Mouse (Mus musculus) liver, adult 10 weeks (tissue): Measurements from ENCODE around the gene Defb20. TPM values are rescaled to one million over a fixed set of nuclear protein-coding genes. Genes with fewer than 3 reads are reported as not detected.

Source experiments
- polyA plus RNA-seq: library from polyadenylated mRNA; stranded (reverse); fragments of 350-450 nt; fragmentation: Illumina TruSeq; extraction: RNeasy Lipid Tissue Mini Kit (QIAGEN cat#74804); gene quantifications from one replicate; pipeline ENCODE4 v1.2.3, GENCODE M21; 2014; ENCODE audit warnings: low read depth, low replicate concordance

Defb20 gene
- not detected for polyA plus RNA-seq

DNA sequence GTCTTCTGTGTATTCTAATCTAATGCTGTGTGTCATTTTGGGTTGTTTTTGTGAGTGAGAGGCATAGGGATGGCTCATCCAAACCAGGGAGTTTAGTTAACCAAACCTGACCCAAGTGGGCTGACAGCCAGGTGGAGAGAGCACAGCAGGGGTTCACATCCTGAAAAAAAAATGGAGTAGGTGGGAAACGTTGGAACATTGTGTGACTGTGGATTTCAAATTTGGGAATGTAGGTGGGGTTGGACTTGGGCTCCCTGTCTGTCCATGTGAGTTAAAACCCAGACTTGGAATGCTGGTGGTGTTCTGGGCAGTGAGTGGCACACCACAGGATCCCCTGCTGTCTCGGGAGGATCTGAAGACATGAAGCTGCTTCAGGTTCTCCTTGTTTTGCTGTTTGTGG is at the start of gene Defb20:
Gene Defb20 (plus strand): TSS at position 301 of the 400 bp plus-strand sequence.

DNA sequence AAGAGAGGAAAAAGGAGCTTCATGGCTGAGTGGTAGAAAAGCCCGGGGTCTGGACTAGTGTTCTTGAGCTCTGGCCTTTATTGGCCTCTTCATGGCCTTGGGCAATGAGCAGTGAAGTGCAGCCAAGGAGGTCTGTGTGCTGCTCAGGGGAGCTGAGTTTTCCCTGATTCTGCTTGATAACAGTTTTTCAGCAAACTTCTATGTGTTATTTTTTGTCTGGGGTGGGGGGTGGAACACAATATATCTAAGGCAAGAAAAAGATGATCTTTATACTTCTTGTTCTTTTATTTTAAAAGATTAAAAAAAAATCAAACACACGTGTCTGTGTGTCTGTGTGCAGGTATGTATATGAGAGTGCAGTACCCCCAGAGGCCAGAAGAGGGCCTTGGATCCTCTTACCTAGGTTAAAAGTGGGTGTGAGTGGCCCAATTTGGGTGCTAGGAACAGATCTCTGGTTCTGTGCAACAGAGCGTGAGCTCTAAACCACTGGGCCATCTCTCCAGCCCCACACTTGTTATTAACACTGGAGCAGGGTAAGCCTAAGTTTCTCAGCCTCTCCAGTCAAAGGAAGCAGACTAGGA is 12.2 kb upstream of the Defb20 start, which contains the start of gene Defb23:
Gene Defb23 (minus strand): TSS at position 51 of the 581 bp plus-strand sequence.

DNA sequence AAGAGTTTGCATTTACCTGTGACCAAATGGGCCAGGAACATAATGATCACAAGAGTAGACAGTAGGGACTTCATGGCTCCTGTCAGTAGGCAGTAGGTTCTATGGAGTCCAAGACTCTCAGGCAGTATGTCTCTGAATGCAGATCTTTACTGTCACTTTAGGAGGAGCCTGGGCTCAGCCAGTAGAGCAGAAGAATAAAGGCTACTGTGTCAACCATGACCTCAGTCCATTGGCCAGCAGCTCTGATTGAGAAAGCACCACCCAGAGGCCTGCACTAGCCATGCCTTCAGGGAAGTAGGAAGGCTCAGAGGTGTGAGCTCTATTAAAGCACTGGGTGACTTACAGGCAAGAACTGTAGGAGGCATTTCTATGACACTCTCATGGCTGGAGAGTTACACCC is 13.2 kb downstream of the Defb20 start, which contains the start of gene Defb22:
Gene Defb22 (minus strand): TSS at position 101 of the 400 bp plus-strand sequence.

DNA sequence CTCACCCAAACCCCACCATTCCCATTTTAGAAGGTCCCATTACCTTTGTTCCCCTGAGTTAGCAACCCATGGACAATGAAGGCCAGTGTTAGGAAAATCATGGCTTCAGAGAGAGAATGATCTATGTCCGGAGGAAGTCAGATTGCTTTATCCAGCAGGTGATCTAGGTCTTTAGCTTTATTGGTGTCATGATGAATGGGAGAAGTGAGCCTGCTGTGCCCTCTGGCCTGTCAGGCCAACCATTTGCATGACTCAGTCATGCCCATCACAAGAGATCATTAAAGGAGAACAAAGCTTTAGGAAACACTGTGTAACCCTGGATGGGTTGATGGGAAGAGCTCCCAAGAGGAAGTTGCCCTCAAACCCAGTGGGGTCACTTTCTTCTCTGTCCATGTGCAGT is 34.7 kb downstream of the Defb20 start, which contains the start of gene Defb26:
Gene Defb26 (minus strand): TSS at position 101 of the 400 bp plus-strand sequence.

DNA sequence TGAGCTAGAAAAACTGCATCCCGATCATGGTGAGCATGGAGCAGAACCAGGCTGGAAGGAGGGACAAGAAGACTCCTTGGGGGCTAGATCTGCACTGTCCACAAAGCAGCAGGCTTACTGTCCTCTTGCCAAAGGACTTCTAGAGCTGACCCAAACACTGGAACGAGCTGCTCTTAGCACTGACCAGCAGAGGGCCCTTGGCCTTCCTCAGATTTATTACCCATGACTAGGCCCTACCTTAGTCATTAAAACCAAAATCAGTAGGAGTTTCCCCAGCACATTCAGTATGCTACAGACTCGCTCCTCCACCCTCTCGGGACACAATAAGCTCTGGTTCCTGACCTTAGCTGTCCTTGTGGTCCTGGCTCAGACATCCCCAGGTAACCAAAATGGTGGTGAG is 41.1 kb downstream of the Defb20 start, which contains the start of gene Defb28:
Gene Defb28 (plus strand): TSS at position 275 of the 400 bp plus-strand sequence.

Other genes with a start within 250 kb of the Defb20 start
- gene Tbc1d20, start 183.2 kb upstream of the Defb20 start, polyA plus RNA-seq: 12.4 TPM
- 1.8 TPM for gene Rbck1, start 144.4 kb upstream of the Defb20 start, polyA plus RNA-seq
- gene Trib3, start 133.0 kb upstream of the Defb20 start, polyA plus RNA-seq: 0.61 TPM
- not detected for gene Nrsn2, start 100.4 kb upstream of the Defb20 start, polyA plus RNA-seq
- gene Sox12, start 79.0 kb upstream of the Defb20 start, polyA plus RNA-seq: 0.34 TPM
- gene Zcchc3, start 62.0 kb upstream of the Defb20 start, polyA plus RNA-seq: 0.19 TPM
- not detected for gene 6820408C15Rik, start 61.5 kb upstream of the Defb20 start, polyA plus RNA-seq
- gene Defb23, start 12.4 kb upstream of the Defb20 start, polyA plus RNA-seq: not detected
- not detected for gene Defb22, start 13.1 kb downstream of the Defb20 start, polyA plus RNA-seq
- not detected for gene Defb26, start 34.6 kb downstream of the Defb20 start, polyA plus RNA-seq
- not detected for gene Defb28, start 41.2 kb downstream of the Defb20 start, polyA plus RNA-seq
- not detected for gene Defb29, start 63.0 kb downstream of the Defb20 start, polyA plus RNA-seq
- gene Gm17416, start 92.3 kb downstream of the Defb20 start, polyA plus RNA-seq: not detected
- not detected for gene Defb21, start 95.7 kb downstream of the Defb20 start, polyA plus RNA-seq
- gene Defb19, start 103.2 kb downstream of the Defb20 start, polyA plus RNA-seq: not detected
- not detected for gene Defb45, start 122.3 kb downstream of the Defb20 start, polyA plus RNA-seq
- not detected for gene Defb36, start 127.3 kb downstream of the Defb20 start, polyA plus RNA-seq
- not detected for gene Defb25, start 146.0 kb downstream of the Defb20 start, polyA plus RNA-seq
- gene Rem1, start 149.9 kb downstream of the Defb20 start, polyA plus RNA-seq: not detected
- 35.5 TPM for gene H13, start 192.4 kb downstream of the Defb20 start, polyA plus RNA-seq
- 6.6 TPM for gene Mcts2, start 210.0 kb downstream of the Defb20 start, polyA plus RNA-seq